Mouse (Mus musculus) ES-CJ7 (cell line): Measurements from ENCODE around the gene Lcor.

Source experiments
- DNase-seq: peaks from one replicate; pipeline ENCODE4 v3.0.0; 2011; ENCODE audit warnings: low read depth, low spot score

The Lcor gene

DNA sequence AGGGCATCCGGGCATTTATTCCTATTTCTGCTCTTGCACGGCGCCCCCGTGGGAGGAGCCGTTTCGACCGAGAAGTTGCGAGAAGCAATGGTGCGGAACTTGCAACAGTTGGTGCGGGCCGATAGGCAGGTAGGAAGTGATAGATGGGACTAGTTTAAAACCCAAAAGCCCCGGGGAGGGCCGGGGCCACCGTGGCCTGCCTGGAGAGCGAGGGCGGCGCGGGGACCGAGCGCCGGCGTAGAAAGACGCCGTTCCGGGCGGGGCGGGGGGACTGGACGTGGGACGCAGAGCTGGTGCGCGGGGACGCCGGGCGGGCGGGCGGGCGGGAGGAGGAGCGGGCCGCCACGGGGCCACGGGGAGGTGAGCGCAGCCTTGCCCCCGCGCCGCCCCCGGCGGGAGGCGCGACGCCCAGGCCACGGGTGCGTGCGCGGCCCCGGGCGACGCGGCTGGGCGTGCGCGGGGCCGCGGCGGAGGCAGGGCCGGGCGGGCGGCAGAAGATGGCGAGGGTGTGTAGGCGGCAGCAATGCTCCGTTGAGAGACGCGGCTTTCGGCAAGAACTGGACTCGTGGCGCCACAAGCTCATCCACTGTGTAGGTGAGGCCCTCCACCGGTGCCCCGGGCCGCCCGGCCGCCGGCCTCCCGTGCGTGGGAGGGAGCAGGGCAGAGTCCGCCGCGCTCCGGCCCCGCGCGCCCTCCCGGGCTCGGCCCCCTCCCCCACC, at the start of gene Lcor:
Gene Lcor, plus strand, starts transcription at position 448 of the 719 bp plus-strand sequence.
- peak; percentile 69 for DNase-seq

DNA sequence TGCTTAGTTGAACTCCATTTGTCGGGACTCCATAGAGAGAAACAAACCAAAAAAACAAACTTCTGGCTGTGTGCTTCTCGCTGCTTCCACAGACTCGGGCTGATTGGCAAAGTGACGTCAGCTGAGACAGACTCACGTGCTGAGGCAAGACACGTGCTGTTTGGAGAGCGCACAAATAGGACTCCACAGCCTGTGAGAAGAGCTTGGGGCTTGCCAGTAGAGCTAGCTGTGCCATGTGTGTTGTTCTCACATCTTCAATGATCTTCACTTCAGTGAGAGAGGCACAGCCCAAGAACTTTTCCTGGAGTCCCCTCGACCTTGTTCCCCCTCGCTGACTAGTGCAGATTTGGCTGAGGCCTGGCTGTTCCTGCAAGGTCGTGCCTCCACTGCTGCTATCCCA, 47.1 kb upstream of the Lcor start:
- peak; percentile 3 for DNase-seq

DNA sequence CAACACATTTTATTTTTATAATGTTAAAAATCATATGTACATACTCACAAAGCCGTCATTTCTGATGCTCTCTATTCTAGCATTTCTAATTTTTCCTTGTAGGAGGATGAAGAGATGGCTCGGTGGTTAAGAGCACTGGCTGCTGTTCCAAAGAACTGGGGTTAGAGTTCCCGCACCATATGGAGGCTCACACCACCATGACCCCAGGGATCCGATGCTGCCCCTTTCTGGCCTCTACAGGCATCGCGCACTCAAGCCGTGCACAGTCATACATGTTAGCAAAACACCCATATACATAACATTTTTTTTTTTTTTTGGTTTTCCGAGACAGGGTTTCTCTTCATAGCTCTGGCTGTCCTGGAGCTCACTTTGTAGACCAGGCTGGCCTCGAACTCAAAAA, 46.0 kb upstream of the Lcor start:
- DNase-seq: no peak

DNA sequence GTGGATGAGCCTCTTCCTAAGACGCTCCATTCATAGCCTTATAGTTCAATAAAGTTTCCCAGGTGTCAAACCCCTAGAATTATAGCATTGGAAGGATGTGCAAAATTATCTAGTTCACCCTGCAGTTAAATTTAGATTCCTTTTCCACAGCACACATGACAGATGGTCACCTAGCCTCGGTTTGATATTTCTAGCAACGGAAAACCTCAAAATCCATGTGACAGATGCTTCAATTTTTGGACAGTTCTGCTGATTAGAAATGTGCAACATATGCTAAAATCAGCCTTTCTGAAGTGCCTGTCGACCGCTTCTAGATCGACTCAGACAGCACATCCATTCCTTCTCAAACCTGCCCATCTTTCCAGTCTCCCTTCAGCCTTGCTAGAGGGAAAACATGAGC, 43.5 kb upstream of the Lcor start:
- DNase-seq: no peak

DNA sequence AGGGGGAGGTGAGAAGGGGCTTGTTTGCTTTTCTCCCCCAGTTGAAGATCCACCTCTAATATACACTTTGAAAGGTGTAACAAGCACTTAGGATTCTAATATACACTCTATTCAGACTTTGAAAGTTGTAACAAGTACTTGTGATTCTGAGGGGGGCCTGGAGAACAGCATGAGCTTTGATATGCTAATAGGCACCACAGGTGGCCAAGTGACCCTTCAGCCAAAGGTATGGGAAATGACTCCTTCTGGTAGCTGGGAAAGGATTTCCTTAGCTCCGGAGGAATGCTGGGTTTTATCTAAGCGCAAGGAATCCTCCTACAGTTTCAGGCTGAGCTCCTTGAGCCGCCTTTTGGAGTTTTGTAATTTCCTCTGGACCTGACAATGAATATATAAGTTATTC, 41.0 kb upstream of the Lcor start:
- DNase-seq: peak; percentile 96

DNA sequence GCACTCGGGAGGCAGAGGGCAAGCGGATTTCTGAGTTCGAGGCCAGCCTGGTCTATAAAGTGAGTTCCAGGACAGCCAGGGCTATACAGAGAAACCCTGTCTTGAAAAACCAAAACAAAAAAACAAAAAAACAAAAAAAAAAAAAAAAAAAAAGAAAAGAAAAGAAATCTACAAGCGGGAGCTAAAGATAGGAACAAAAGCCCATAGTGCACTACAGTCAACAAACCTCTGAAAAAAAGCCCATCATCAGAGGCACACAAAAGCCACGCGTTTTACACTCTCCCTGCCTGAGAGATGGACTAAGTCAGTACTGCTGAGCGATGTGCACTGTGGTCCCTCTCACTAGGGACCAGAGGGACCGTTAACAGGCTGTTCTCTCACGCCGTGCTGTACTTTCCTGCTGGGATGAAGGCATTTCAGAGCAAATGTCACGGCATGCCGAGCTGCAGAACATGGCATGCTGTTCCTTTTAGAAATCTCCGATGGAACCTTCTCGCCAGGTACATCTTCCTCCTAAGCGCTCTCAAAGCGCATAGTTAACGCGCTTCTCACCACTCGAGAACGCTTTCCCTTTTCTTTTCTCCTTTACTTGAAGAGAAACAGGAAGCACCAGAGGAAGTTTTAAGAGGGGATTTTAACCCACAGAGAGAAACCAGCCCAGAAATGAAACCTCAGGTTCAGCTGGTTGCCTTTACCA, 40.4 kb upstream of the Lcor start:
- DNase-seq: no peak

DNA sequence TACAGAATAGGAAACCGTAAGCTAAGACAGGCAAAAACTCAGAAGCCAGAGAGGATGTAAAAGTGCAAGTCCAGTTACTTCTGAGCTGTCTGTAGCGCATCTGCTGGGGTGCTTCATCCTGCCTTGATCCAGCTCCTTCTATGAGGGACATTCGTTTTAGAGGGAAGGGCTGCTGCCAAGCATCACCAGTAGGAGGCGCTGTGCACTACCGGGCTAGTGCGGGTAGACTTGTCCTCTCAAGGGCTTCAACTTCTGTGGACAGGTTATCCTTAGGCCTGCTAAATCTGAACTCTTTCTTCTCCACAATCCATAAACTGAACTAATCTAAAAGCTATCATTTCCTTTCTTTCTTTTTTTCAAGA, 39.8 kb upstream of the Lcor start:
- peak; percentile 81 for DNase-seq

DNA sequence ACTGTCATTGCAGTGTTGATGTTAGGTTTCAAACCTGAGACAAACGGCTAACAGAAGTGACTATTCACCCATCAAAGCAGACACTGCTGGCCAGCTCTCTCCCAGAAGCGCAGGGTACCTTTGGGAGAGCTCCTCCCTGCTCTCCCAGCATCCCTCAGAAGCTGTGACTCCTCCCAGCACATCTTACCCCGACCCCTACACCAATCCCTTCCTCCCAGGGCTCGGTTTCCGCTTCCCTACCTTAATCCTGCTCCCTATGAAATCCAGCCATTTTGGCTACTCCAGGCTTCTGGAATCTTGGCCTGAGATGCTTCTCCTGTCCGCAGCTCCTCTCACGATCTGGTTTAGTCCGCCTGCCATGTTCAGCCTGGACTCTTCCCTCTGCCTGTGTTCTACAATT, 37.9 kb upstream of the Lcor start:
- peak; percentile 72 for DNase-seq

DNA sequence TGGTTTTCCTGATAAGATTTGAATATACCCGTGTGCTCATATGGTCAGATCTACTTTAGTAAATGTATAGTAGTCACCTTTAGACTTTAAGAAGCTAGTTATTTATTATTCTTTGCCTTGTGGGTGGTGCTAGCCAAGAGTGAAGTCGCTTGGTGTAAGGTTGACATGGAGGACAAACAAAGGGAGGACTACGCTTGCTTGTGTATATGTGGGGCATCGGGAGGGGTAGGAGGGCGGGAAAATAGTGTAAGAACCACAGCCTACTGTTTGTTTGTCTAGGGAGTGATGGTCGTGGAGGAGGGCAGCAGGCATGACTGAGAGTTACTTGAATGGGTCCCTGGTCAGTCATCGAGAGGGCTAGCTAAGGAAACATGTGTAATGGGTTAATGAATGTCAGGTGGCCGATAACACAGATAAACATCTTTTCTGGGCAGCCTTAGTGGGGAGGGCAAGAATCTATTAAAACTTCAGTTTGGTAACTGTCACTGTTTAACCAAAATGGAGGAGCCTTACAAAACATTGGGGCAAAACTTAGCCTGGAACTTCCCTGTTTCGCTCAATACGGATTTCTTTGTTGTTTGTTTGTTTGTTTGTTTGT, 37.3 kb upstream of the Lcor start:
- DNase-seq: no peak

DNA sequence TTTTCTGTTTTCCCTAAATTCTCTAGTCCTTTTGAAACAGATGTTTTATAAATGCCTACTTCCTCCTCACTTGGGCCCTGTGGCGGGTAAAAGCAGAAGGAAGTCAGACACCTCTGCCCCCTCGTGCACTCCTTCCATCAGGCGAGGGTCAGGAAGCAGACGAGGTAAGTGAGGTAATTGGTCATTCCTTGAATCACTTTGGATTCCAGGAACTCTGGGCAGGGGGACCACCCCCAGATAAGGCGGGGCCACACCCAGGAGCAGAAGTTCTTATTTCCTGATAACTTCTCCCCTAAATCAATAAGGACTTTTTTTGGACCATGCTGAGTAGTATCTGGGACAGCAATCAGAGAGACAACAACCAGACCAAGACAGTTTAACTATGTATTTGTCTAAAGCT, 36.7 kb upstream of the Lcor start:
- no peak for DNase-seq

DNA sequence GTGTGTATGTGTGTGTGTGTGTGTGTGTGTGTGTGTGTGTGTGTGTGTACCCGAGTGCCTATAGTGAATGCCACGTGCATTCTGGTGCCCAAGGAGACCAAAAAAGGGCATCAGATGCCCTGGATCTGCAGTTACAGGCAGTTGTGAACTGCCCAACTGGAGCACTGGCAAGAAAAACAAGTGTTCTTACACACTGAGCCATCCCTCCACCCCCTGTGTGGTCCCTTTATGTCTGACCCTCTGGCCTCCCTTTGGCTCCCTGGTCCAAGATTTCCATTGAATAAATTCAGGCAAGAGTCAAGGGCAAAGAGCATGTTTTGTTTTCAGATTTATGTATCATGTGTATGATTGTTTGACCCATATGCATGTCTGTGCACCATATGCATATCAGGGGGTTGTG, 35.3 kb upstream of the Lcor start:
- no peak for DNase-seq

DNA sequence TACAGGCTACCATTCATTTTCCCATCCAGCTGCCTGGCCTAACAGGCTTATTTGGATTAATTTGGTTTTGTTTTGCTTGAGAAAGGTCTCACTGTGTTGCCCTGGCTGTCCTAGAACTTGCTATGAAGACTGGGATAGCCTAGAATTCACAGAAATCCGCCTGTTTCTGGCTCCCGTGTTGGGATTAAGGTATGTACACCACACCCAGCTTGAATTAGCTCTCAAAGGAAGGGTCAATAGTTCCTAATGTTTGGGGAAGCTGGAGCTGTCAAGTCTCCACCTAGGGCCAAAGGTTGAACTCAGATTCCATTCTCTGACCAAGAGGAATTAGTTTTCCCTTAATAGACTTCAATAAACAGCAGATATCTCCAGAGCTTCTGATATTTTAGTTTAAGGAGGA, 34.7 kb upstream of the Lcor start:
- DNase-seq: peak; percentile 54

DNA sequence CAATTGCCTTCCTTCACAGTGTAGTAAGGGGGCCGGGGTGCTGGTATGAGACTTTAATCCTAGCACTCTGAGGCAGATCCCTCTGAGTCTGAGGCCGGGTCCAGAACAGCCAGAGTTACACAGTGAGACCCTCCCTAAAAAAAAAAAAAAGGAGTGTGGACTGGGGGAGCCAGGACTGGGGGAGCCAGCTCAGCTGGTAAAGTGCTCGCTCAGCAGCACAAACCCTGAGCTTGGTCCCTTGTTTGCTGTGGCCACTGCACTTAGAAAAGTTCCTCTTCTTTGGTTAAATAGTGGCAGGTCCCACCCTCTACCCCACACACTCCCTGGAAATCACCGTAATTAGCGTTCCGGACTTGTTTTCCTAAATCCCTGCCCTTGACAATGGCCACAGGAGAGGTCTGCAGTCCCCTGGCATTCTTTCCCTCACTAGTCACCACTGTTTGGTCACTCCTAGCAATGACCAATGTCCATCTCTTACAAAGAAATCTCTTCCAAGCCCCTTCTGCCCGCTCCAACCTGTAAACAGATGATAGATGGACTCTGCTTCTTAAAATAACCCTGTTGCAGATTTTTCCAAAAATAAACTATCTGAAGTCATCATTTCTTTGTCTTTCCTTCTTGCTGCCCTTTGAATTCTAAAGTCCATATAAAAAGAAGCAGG, 32.9 kb upstream of the Lcor start:
- no peak for DNase-seq

DNA sequence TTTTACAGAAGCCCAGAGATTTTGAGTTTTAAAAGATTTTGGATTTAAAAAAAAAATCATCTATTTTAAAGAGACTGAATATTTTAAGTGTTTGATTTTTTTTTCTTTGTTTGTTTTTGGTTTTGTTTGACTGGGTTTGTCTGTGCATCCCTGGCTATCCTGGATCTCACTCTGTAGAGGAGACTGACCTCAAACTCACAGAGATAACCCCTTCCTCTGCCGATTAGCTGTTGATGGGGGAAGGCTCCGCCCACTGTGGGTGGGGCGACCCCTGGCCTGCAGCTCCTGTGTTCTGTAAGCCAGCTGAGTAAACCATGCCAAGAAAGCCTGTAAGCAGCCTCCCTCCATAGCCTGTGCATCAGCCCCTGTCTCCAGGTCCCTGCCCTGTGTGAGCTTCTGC, 30.3 kb upstream of the Lcor start:
- peak; percentile 75 for DNase-seq

DNA sequence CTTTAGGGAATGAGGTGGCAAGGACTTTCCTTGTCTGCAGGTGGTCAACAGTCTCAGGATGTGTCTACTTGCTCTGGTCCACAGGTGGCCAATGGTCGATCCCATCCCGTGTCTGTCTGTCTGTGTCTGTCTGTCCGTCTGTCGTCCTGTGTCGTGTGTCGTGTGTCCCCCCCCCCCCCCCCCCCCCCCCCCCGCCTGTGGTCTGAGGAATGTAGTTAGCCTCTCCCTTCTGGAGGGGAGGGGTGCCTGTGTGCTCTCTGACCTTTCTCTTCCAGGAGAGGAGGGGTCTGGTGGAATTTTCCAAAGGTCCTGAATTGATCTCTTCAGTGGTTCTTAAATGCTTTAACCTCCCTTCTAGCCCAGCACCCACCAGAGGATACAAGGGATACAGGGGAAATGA, 27.8 kb upstream of the Lcor start:
- DNase-seq: peak; percentile 69

DNA sequence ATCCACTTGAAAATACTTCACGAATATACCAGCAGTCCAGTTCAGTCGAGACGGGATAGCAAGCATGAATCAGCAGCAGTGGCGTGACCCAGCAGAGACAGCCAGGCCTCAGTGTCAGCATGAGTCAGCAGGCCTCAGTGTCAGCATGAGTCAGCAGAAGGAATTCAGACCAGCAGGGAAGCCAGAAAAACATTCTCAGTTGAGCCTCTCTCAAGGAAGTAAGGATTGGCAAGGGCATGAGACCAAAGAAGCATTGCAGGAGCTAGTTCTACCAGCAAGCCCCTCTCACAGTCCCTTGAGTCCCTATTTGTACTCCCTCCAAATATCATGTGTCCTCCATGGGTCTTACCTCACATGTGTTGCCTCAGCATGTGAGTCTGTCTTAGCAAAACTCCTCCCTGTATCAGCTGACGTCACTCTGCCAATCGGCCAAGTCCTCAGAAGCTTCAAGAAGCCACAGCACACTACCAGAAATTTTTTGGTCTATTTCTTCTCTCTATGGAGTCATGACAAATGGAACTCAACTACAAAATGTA, 27.3 kb upstream of the Lcor start:
- DNase-seq: peak; percentile 93

DNA sequence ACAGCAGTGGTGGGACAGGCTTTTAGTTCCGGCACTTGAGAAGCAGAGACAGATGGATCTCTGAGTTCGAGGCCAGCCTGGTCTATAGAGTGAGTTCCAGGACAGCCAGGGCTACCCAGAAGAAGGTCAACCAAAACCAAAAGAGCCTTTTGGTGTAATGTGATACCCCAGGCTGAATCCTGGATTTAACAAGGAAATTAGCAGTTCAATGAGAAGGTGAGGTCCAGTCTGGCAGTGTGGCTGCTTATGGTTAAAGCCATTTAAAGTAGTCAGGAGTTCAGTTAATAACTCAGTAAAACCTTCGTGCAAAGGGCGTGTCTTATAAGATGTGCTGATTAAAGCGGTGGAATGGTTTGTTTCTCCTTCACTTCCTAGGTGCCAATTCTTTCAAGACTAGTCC, 25.3 kb upstream of the Lcor start:
- DNase-seq: peak; percentile 72

DNA sequence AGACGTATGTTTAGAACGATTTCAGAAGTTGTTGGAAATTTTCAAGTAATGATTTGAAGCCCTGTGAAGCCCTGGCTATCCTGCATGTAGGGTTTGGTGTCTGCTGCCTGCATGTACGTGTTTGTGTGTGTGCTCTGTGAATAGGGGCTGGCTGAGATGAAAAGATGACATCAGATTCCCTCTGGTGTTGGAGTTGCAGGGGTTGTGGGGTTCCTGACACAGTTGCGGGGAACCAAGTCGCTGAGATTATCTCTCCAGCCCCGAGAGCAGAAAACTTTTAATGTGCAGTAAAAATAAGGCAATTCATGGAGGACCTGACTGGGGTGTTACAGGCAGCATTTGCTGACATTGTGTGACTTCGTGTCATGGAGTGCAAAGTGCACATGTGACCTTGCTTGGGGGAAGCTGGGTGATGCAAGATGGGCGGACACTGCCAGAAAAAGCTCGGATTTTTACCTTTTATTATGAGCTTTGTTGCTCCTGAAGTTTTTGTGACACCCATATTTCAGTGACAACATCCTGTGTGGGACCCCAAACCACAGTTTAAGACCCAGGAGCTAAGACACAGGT, 20.2 kb upstream of the Lcor start:
- no peak for DNase-seq

DNA sequence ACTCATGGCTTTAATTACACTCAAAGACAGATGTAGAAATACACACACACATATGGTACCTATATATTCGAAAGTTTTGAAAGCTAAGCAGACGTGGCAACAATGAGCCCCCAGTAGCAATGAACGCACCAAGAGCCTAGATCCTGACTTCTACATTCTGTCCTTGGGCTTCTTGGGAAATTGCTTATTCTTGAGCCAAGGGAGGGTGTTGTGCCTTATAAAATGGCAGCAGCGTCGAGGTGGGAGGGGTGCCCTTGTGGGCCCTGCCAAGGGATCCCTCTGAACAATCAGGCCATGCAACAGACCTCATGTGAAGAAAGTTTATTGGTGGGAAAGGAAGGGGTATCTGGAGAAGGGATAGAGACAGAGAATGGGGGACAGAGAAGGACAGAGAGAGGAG, 18.6 kb upstream of the Lcor start:
- DNase-seq: no peak

DNA sequence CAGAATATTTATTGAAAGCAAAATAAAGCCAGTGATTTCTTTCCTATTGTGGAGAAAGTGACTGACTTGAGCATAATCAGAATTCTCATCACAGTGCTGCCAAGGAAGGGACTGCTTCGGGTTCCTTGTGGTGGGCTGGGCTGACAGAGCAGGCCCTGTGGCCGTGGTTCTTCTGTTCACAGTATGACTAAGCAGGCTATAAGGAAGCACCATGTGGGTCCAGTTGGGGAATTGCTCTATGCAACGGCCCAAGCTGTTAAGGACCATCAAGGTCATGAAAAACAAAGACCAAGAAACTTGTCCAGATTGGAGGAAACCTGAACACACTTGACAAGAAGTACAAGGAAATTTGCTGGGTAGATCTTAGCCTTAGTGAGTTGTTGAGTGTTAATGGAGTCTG, 16.0 kb upstream of the Lcor start:
- DNase-seq: peak; percentile 39

DNA sequence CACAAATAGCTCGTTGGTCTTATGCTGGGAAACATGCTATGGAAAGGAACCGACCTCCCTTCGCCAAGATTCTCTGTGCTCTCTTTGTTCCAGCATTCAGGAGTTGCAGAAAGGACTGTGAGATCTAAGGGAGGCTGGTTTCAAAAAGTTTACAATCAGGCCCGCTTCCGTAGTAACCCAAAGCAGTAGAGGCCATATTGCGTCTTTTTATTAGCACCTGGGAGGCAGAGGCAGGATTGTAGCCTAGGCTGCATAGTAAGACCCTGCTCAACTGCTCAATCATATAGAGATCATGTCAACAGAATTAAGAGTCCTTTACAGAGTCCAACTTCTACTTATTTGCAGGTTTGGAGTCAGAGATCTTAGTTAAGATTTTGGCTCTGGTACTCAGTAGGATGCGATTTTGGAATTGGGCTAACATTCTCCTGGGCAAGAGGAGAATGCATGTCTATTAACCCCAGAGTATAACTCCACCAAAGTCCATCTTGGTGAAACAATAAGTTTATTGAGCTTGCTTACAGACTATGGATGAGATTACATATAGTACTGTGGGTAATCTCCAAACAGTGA, 8.8 kb upstream of the Lcor start:
- DNase-seq: no peak

DNA sequence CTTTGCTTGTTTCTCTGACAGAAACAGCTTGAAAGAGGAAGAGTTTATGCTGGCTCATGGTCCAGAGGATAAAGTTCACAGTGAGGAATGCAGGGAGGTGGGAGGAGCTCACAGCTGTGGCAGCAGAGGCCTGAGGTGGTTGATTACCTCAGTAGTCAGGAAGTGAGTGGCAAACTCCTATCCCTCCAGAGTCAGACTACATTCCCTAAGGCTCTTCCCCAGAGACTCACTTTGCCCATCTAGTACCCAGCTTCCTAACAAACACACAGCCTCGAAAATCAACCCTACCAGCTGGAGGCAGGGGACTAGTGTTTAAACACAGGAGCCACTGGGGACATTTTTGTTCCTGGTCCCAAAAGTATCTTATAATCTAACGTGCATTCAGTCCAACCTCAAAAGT, 7.5 kb upstream of the Lcor start:
- no peak for DNase-seq
